Mouse (Mus musculus) kidney, adult 11 months (tissue): ENCODE results near the gene Snap29.

Experiments
- DNase-seq: peaks from one replicate; pipeline ENCODE4 v3.0.0; 2022

Gene Snap29

GRCm38 (mm10) chr16:17474761-17475160 is 69.0 kb downstream of the Snap29 start:
- no peak for DNase-seq

- no peak for DNase-seq
These were observed 69.5 kb downstream of the Snap29 start for GRCm38 (mm10) chr16:17475326-17475725.

- no peak for DNase-seq
These were observed 72.7 kb downstream of the Snap29 start for GRCm38 (mm10) chr16:17478331-17478943.
